Mouse (Mus musculus): ENCODE measurements around the gene Shcbp1l.

DNA sequence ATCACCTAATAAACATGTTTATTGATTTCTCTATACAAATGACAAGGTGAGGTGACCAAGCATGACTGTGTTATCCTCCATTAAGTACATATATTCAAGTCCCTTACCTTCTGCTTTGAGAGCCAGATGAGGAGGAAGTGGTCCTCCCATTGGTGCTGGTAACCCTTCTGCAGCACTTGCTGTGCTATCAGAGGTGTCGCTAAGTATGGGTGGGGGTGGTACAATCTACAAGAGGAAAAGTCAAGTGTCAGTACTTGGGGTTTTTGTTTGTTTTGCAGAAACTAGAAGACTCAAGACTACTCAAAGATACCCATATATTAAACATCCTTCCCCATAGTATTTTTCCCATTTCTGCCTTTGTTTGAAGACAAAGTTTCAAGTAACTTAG is 56.1 kb downstream of the Shcbp1l start:
- TF ChIP-seq TAL1 (conservative IDR thresholded peaks at IDR 0.05; ENCODE audit: low read depth, low read length), result no peak
- no peak for TF ChIP-seq CTCF (IDR thresholded peaks at IDR 0.05; ENCODE audit: low read depth, low read length)
- no peak for TF ChIP-seq GATA1 (IDR thresholded peaks at IDR 0.05; ENCODE audit: borderline replicate concordance, low read length)
- no peak for TF ChIP-seq POLR2AphosphoS5 (IDR thresholded peaks at IDR 0.05; ENCODE audit: insufficient replicate concordance, low read depth, low read length)
- TF ChIP-seq GATA2 (IDR thresholded peaks at IDR 0.05; ENCODE audit: borderline replicate concordance, low read depth, low read length), result no peak
